Mouse (Mus musculus): ENCODE data around the gene Dcaf12l2. TPM values are rescaled to one million over a fixed set of nuclear protein-coding genes. Genes with fewer than 3 reads are reported as not detected.

The Dcaf12l2 gene
- not detected for total RNA-seq (2023)

DNA sequence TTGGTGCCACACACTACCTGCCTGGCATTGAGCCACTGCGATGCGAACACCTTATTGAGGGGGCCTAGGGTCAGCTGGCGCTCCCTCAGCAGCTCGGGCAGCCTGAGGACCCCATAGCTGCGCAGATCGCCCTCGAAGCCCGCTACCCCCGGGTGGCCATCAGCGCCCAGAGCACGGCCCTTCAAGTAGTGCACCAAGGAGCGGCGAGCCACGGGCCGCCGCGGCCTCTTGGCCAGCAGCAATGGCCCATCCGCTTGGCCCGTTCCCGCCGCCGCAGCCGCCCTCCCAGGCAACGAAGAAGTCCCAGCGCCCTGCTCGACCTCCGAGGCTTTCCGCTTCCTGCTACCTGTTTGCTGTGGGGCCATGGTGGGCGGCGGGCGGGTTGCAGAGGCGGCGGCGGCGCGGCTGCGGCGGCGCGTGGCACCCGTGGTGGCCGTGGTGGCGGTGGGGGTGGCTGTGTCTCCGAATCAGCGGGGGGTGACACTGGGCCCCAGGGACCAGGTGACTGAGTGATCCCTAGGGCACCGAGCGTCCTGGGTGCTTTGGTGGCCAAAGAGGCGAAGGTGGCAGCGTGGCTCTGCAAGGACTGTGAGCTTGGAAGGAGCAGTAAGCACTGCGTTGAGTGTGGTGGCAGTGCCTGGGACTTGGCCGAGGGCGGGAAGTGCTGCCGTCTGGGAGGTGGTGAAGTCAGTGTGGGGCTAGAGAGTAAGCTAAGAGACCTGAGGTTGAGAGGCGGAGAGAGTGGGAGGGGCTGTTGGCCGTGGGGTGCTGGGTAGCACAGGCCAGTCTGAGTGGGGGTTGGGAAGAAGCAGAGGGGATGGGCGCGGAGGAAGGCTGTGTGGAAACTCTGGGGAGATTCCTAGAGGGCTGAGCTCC, at the start of gene Dcaf12l2:
Dcaf12l2 (minus strand) TSS at position 697 of the 876 bp plus-strand sequence.

